Mouse (Mus musculus): ENCODE measurements at regions not wholly inside any gene's neighbourhood (a gene's known extent, or its start where the extent isn't known, plus 50 kb on each side); places are given as distances from the start of the nearest gene placed in this dataset.
A peak's percentile ranks its signal among the peaks of the same experiment; 100 is the strongest.

DNA sequence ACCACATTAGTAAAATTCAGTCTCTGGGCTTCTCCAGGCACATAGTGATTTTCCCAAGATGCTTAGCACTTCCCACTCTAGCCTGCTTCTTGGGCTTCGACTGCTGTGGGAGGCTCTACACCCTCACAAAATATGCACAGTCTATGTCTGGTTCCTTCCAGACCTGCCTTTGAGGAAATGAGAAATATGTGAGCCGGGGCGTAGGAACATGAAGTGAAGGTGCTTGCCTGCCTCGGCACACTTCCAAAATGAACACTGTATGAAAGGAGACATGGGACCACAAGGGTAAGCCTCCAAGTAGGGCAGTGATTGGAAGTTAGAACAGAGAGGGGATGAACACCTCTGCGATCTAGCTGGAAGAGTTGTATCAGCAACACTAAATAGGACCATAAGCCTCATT lies 54.5 kb downstream of the Gm10260 start:
- TF ChIP-seq CTCF (IDR thresholded peaks at IDR 0.05; ENCODE audit: borderline replicate concordance, extremely low read depth, insufficient read depth, insufficient read length) (no peak), POLR2A (IDR thresholded peaks at IDR 0.05; ENCODE audit: borderline replicate concordance, extremely low read depth, insufficient read depth, insufficient read length, poor library complexity, severe bottlenecking) (no peak)
- no peak for DNase-seq (ENCODE audit: low read depth)

- TF ChIP-seq POLR2A (IDR thresholded peaks at IDR 0.05; ENCODE audit: borderline replicate concordance, extremely low read depth, insufficient read depth, insufficient read length, poor library complexity, severe bottlenecking): no peak
- TF ChIP-seq CTCF (IDR thresholded peaks at IDR 0.05; ENCODE audit: borderline replicate concordance, extremely low read depth, insufficient read depth, insufficient read length): no peak
- no peak for DNase-seq (ENCODE audit: low read depth)
Observed at GRCm38 (mm10) chr13:97704541-97704940, 55.9 kb downstream of the Gm10260 start.

- TF ChIP-seq POLR2A (IDR thresholded peaks at IDR 0.05; ENCODE audit: borderline replicate concordance, extremely low read depth, insufficient read depth, insufficient read length, poor library complexity, severe bottlenecking) (no peak), CTCF (IDR thresholded peaks at IDR 0.05; ENCODE audit: borderline replicate concordance, extremely low read depth, insufficient read depth, insufficient read length) (no peak)
- no peak for DNase-seq (ENCODE audit: low read depth)
Observed at GRCm38 (mm10) chr13:97698967-97699366, 61.5 kb downstream of the Gm10260 start.

- no peak for DNase-seq (ENCODE audit: low read depth)
- no peak for TF ChIP-seq CTCF (IDR thresholded peaks at IDR 0.05; ENCODE audit: borderline replicate concordance, extremely low read depth, insufficient read depth, insufficient read length)
- no peak for TF ChIP-seq POLR2A (IDR thresholded peaks at IDR 0.05; ENCODE audit: borderline replicate concordance, extremely low read depth, insufficient read depth, insufficient read length, poor library complexity, severe bottlenecking)
Observed at GRCm38 (mm10) chr13:97698317-97698716, 62.1 kb downstream of the Gm10260 start.

- no peak for TF ChIP-seq POLR2A (IDR thresholded peaks at IDR 0.05; ENCODE audit: borderline replicate concordance, extremely low read depth, insufficient read depth, insufficient read length, poor library complexity, severe bottlenecking)
- no peak for TF ChIP-seq CTCF (IDR thresholded peaks at IDR 0.05; ENCODE audit: borderline replicate concordance, extremely low read depth, insufficient read depth, insufficient read length)
Observed at GRCm38 (mm10) chr13:97697262-97697661, 63.2 kb downstream of the Gm10260 start.

DNA sequence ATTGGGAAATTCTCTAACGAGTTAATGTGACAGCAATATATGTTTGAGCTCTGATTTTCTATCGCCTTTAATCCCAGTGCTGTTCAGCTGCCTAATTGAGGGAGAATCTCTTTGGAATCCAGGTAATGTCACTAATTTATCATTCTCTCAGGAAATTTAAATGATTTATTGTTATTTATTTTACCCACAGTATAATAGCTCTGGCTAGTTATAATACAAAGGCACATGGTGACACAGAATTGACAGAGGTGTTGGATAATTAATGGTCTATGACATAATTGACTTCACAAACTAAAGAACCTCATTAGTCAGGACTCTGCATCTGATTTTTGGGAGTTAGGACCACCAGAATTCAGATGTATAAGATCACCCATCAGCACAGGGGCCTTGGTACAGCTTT lies 65.4 kb downstream of the Gm10260 start:
- TF ChIP-seq POLR2A (IDR thresholded peaks at IDR 0.05; ENCODE audit: borderline replicate concordance, extremely low read depth, insufficient read depth, insufficient read length, poor library complexity, severe bottlenecking) (no peak), CTCF (IDR thresholded peaks at IDR 0.05; ENCODE audit: borderline replicate concordance, extremely low read depth, insufficient read depth, insufficient read length) (no peak)
- DNase-seq (ENCODE audit: low read depth): peak; percentile 22

More at GRCm38 (mm10) chr13:97697262-97697661, 63.2 kb downstream of the Gm10260 start:
- no peak for DNase-seq (ENCODE audit: low read depth)

DNA sequence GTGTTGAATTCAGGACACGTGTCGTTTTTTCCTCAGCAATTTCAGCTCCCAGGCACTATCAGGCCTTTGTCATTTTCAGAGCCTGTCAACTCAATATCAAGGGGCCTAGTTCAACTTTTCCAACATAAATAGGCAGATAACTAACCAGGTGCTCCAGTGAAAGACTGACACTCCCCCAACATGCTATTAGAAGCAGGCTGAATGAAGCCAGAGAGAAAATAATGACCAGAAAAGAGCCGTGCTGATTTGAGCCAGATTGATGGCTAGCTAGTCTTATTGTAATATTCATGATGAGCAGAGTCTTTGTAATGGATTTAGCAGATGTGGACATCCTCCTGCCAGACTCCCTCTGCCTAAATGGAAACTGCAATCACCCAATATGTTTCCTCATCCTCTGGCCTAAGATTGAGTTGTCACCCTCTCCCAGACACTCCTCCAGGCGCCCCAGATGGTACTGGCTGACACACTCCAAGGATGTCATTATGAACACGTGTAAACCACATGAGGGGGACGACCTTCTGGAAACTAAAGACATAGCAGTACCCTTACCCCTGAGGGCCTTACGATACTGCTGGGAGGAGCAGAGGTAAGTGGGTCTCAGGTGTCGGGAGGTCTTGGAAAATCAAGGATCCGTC lies 66.0 kb downstream of the Gm10260 start:
- TF ChIP-seq POLR2A (IDR thresholded peaks at IDR 0.05; ENCODE audit: borderline replicate concordance, extremely low read depth, insufficient read depth, insufficient read length, poor library complexity, severe bottlenecking) (no peak), CTCF (IDR thresholded peaks at IDR 0.05; ENCODE audit: borderline replicate concordance, extremely low read depth, insufficient read depth, insufficient read length) (no peak)
- DNase-seq (ENCODE audit: low read depth): peak; percentile 89

DNA sequence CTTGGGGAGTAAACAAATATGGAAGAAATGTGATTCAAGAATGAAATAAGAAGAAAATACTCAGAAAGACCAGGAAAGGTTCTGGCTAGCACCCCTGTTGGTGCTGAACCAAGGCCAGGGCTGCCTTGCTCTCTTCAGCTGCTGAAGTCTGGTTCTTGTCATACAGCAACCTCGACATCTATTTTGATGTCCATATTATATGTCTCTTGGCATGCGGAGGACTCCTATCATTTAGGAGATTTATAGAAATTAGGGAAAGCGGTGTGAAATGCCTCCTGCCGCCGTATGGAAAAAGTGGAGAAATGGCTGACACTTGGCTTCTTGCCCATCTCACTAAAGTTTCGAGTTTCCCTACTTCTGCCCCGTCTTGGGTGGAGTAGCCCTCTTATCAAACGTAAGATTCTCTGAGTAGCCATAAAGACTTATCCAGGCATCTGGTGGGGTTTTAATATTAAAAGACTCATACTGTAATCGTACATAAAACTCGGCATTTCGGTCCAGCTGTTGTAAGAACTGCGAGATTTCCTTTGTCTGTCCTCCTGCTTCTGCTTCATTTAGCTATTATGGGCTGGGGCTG lies 72.0 kb downstream of the Gm10260 start:
- DNase-seq (ENCODE audit: low read depth): no peak
- no peak for TF ChIP-seq POLR2A (IDR thresholded peaks at IDR 0.05; ENCODE audit: borderline replicate concordance, extremely low read depth, insufficient read depth, insufficient read length, poor library complexity, severe bottlenecking)
- no peak for TF ChIP-seq CTCF (IDR thresholded peaks at IDR 0.05; ENCODE audit: borderline replicate concordance, extremely low read depth, insufficient read depth, insufficient read length)

DNA sequence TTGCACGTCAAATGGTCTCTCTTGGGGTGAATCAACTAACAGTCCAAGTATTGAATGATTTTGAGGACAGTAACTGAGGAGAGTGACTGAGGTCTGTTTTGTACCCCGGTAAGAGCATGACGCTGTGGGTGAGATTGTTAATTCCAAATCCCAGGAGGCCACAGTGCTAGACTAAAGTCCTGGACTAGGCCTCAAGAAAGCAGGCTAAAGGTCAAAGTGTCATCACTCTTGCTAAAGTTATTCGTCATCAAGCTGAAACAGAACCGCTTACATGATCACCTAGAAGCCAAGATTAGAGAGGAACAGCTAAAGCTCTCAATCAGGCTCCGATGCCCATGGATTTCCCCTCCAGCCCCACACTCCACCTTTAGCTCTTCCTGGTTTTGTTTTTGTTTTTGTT lies 76.6 kb downstream of the Gm10260 start:
- TF ChIP-seq POLR2A (IDR thresholded peaks at IDR 0.05; ENCODE audit: borderline replicate concordance, extremely low read depth, insufficient read depth, insufficient read length, poor library complexity, severe bottlenecking) (no peak), CTCF (IDR thresholded peaks at IDR 0.05; ENCODE audit: borderline replicate concordance, extremely low read depth, insufficient read depth, insufficient read length) (no peak)

GRCm38 (mm10) chr13:97681228-97681987 lies 79.0 kb downstream of the Gm10260 start:
- TF ChIP-seq CTCF (IDR thresholded peaks at IDR 0.05; ENCODE audit: borderline replicate concordance, extremely low read depth, insufficient read depth, insufficient read length): no peak
- no peak for TF ChIP-seq POLR2A (IDR thresholded peaks at IDR 0.05; ENCODE audit: borderline replicate concordance, extremely low read depth, insufficient read depth, insufficient read length, poor library complexity, severe bottlenecking)
- no peak for DNase-seq (ENCODE audit: low read depth)

More for the DNA sequence above, 76.6 kb downstream of the Gm10260 start:
- DNase-seq (ENCODE audit: low read depth): no peak

GRCm38 (mm10) chr13:97680283-97680896 lies 80.0 kb downstream of the Gm10260 start:
- no peak for TF ChIP-seq POLR2A (IDR thresholded peaks at IDR 0.05; ENCODE audit: borderline replicate concordance, extremely low read depth, insufficient read depth, insufficient read length, poor library complexity, severe bottlenecking)
- TF ChIP-seq CTCF (IDR thresholded peaks at IDR 0.05; ENCODE audit: borderline replicate concordance, extremely low read depth, insufficient read depth, insufficient read length): no peak
- peak; percentile 69 for DNase-seq (ENCODE audit: low read depth)
